Mouse (Mus musculus) gastrocnemius, postnatal 4 days (tissue): ENCODE measurements at regions not wholly inside any gene's neighbourhood (a gene's known extent, or its start where the extent isn't known, plus 50 kb on each side); places are given as distances from the start of the nearest gene placed in this dataset.
A peak's percentile ranks its signal among the peaks of the same experiment; 100 is the strongest.

Experiments used
- DNase-seq, 2 experiments: peaks; one replicate each; pipeline ENCODE4 v3.0.0; 2021 to 2022; ENCODE audit warnings: low spot score in 2 of 2, mixed read lengths in 2 of 2

DNA sequence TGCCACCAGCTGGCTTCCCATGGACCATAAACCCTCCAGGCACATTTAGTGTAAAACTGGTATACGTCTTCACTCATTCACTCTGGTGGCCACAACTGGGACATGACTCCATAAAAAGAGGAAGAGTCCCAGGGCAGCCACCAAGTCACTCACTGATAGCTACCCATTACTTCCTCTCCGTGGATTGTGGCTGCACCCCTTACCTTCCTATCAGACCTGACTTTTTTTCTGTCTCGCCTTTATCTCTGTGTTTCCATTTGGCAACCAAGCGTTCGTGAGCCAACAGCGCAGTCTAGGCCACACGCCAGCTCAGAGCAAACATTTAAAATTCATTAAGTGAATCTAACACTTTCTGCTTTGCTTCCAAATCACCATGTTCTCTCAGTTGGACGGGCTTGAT is 53.9 kb upstream of the Slc44a1 start:
- no peak for DNase-seq

DNA sequence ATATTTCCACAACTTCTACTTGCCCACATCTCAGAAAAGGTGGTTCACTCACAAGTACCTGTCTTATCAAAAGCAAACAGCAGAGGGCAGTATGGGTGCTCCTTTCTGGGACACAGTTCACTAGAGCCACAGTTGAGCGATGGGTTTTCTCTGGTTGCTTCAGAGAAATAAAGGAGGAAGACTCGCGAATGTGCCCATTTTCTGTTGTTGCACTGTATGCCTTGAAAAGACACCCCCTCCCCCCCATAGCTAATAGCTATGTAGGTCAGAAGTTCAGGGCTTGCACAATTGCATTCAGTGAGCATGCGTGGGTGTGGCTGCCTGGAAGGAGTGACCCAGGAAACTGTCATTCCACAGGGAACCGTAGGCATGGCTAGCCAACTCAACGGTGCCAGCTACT is 55.5 kb upstream of the Slc44a1 start:
- DNase-seq, result peak; percentile 58 to 75

DNA sequence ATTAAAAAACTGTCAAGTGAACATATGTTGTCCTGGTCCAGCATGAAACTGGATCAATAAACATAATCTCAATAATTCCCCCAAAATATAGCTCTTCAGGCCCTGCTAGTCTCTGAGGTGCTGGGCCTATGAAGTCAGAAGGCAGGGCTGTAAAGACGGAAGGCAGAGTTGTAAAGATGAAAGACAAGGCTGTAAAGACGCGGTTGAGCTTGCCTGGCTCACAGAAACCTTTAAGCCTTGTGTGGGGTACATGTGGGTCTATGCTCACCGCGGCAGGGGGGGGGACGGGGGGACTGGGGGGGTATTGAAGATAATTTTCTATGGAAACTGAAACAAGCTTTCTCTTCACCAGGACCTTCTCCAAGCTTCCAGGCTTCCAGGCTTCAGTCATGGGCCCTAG is 56.1 kb upstream of the Slc44a1 start:
- DNase-seq, result no peak

DNA sequence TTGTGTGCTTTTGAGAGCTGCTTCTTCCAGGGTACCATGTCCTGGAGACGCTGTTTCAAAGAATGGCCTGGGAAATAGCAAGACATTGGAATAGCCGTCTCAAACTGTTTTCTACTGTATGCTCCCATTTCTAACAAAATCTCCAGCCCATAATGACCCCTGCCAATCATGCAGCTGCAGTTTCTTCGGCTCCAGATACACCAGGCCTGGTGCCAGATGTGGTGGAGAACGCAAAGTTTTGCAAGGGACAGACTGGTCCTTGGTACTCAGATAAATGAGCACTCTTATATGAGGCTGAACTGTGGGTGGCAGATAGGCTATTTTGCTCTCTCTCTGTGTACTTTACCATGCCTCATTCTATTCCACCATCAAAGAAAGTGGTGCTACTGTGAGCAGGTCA is 58.2 kb upstream of the Slc44a1 start:
- no peak for DNase-seq

DNA sequence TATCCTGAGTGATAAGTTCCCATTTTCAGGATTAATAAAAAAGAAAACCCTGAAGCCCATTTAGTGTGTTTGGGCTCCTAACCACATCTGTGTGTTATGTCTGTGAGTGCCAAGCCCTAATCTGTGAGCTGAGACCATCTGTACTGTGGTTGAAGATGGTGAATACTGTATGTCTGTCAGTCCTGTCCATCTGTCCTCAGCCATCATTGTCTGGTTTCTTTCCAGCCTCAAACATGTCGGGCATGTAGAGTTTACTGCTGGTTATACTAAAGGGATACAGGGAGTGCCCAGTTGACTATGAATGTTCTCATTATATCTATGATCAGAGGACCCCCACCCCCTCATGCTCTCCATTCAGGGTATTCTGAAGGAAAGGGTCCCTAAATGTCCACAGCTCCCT is 60.4 kb upstream of the Slc44a1 start:
- no peak for DNase-seq

DNA sequence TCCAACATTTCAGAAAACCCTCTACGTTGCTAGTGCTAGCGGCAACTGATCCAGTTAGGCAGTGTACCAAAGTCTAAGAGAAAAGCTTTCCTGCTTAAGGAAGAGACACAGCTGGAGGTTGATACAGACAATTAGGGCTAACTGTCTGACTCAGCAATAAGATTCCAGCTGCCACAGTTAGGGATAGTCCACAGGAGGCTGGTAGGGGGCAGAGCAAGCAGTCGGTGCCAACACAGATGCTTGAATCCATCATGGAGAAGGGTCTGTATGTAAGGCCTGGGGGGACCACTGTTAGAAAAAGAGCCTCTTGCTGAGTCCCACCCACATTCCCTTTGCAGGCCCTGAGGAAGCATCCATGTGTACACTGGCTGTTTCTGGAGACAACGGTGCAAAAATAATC is 63.2 kb upstream of the Slc44a1 start:
- DNase-seq, result no peak

DNA sequence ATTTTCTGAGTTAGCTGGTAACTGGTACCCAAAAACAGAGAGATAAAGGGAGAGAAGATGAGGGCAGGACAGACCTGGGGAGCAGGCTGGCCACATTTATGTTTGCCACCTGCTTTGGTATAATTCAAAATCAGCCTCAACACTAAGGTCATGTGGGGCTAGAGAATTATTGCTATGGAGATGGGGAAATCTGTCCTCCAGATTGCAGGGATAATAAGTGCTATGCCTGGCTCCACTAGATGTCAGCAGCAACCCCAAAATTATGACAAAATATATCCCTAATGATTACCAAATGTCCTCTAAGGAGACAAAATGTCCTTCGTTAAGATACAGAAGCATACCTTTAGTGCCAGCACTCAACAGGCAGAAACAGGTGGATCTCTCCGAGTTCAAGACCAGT is 83.8 kb upstream of the Slc44a1 start:
- no peak for DNase-seq

DNA sequence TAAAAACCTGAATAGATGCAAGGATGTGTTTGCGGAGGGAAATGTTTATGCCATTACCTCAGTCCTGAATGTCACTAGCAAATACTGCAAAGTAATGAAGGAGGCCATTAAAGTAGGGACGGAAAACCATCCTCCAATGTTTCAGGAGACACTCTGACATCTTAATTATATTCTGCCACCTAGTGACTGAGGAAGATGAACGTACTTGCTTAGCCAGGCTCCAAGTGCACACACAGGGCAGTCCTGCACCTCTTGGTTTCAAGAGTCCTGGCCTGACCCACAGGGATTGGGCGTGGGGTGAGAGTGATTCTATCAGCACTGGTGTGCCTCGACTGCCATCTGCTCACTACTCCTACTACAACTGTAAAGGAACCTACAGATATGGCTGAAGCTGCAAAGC is 85.3 kb upstream of the Slc44a1 start:
- DNase-seq, result no peak

DNA sequence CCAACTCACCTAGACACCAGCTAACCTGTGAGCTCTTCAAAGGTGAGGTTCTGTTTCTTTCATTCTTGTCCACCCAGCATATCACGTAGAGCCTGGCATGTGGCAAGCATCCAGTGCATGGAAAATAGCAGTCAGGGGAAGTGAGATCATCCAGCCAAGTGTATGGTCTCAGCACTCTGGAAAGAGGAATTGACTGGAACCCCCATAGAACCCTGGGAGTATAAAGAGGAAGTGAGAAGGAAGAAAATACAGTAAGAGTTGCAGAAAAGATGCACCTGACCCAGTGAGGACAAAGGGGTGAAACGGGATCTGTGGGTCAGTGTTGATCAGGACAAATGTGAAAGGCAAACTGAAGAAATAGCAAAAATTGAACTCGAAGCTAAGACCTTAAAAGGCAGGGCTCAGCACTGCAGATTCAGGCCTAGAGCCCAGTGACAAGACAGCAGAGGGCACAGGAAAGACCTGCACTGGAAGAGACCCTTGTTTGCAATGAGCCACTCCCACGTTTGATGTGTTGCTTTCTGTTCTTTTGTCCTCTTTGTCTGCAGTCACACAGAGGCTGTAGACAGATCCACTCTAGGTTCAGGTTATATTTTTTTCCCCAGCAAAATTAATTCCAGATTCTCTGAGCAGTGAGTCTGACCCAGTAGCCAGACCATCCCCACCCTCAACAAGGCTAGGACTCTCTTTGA is 86.7 kb upstream of the Slc44a1 start:
- DNase-seq, result no peak

DNA sequence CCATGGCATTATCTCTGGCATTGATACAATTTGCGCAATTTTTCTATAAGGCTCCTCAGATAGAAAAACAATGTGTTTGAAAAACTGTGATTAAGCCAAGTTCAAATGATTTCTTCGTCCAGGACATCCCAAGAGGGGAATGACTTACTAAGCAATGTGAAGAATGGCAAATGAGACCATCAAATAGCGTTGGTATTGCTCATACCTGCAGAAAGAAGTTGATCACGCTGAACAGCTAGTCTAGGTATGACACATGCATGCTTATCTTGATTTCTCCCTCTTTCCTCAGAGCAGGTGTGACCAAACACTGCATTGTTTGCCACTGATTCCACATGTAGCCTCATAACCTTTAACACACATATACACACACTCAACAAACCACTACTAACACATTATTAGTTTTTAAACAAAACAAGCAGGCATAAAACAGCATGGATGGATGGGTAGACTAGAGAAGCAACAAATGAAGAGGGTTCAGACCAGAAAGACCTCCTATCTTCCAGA is 89.1 kb upstream of the Slc44a1 start:
- no peak for DNase-seq

DNA sequence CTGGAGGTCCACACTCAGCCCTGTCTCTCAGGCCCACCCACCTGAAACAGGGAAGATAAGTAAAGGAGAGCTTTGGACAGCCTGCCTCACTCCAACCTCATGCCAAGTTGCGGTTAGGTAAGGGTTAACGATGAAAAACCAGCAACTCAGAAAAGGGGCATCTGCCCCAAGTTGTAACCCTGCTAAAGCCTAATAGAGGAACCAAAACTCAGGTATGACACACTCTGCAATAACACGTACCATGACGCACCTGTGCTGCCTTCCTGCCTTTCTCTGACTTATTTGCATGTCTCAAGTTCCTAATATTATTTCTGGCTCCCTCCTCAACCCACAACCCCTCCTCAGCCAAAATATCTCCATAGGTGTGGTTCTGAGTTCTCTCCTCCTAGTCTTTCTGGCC is 94.9 kb upstream of the Slc44a1 start:
- no peak for DNase-seq

DNA sequence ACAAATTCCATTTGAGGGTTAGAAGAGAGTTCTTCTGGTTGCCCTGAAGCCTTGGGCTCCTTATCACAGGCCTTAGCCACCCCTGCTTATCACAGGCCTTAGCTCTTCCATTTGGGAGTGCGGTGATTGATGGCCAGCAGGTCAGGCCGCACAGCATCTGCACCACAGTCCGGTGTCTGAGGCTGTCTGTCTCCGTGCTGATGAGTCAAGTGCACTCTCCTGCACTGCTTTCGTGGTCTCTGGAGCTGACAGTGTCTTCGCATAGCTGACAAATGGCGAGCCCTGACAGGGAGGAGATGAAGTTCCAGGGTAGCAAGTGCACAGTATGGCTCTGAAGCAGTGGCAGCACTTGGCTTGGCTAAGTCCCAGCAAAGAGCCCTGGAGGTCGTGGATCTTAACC is 95.7 kb upstream of the Slc44a1 start:
- no peak for DNase-seq

DNA sequence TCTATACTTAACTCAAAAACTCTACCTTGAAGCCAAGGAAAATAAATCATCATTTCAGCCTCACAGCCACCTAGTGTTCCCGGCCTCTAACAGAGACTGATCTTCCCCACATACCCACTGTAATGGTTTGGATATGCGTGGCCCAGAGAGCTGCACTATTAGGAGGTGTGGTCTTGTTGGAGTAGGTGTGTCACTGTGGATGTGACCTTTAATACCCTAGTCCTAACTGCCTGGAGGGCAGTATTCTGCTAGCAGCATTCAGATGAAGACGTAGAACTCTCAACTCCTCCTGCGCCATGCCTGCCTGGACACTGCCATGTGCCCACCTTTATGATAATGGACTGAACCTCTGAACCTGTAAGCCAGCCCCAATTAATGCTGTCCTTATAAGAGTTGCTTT is 99.0 kb upstream of the Slc44a1 start:
- no peak for DNase-seq

DNA sequence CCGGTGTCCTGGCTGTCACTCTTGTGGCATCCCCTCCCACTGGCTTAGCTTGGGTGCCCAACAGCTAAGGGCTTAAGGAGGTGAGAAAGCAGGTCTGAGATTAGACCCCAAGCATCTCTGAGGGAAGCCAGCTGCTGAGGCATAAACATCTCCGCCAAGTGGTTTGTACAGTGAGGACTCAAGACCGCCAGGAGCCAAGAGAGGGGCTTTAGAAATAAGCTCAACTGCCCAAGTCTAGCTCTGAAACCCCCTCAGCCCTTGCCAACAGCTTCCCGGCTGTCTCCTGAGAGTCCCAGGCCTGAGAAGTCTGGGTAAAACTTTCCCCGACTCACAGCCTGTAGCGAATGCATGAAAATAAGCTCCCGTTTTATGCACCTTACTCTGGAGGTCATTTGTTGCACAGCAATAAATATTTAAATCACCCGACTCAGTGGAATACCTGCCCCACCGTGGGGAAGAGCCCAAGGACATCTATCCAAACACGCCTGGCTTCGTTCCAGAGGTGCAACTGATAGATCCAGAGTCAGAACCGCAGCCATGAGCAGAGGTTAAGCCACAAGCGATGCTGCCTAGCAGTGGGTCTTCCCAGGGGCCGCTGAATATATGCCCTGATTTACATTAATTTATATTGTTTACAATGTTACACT is 100.1 kb upstream of the Slc44a1 start:
- no peak for DNase-seq

DNA sequence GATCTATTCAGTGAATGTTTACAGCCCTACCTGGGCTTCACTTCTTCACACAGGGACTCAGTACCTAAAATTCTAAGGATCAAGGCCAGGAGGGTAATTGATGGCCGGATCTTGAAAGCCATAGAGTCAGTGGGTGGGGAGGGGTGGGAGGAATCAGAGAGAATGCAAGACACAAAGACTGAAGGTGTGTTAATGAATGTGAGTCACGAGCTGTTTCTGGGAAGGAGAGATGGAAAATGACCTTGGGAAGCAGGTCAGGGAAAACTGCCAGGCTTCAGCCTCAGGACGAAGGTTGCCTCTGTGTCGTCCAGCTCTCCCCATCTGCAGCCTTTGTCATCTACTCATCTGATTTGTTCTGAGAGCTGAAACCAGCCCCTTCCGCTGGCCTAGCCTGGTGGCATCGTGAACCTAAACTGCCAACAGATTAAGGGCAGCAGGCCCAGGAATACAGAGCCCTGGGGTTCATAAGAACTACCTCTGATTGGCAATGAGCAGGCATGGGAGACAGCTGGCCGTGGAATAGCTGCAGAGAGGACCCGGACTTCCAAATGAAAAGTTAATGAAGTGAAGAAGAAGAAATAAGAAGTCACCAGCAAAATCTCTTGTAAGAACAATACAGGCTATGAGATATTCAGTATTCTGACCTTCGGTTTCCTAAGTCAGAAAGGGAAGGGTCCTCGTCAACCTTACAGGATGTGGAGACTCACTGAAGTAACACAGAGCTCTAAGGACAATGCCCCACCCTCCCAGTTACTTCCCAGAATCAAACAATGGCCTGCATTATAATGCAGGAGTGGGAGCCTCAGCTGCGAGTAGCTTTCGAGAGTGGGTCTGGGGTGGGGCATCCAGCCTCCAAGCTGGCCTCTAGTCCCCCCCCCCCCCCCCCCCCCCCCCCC is 100.8 kb upstream of the Slc44a1 start:
- DNase-seq, result no peak

DNA sequence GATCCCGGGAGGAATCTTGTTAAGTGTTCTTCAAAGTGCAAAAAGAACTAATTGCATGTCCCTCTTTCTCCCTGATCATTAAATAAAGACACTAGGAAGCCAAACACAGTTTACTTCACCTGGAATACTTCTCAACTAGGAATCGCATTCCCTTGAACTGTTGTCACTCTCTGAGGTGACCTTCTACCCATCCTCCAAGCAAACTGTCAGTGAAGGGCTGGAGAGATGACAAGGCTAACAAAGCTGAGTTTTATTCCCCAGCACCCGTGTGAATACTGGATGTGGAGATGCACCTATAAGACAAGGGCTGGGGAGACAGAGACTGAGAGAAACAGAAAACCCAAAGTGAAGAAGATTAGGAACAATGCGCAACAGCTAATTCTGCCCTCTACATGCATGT is 101.7 kb upstream of the Slc44a1 start:
- no peak for DNase-seq

DNA sequence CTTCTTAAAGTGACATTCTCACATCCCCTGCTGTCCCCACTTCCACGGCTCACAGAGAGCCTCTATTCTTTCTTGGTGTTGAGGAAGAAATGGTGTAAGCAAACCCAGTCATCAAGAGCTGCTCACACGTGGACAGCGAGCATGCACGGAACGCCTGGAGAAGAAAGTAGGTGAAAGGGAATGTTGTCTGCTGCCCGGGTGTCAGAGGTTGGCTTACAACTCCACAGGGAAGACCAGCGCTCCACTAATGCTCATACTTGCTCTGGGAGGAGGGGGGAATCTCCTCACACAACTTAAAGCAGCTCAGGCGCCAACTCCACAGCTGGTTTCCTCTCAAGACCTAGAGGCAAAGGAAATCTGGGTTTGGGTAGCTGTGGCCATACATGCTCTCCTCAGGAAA is 102.4 kb upstream of the Slc44a1 start:
- DNase-seq, result no peak

DNA sequence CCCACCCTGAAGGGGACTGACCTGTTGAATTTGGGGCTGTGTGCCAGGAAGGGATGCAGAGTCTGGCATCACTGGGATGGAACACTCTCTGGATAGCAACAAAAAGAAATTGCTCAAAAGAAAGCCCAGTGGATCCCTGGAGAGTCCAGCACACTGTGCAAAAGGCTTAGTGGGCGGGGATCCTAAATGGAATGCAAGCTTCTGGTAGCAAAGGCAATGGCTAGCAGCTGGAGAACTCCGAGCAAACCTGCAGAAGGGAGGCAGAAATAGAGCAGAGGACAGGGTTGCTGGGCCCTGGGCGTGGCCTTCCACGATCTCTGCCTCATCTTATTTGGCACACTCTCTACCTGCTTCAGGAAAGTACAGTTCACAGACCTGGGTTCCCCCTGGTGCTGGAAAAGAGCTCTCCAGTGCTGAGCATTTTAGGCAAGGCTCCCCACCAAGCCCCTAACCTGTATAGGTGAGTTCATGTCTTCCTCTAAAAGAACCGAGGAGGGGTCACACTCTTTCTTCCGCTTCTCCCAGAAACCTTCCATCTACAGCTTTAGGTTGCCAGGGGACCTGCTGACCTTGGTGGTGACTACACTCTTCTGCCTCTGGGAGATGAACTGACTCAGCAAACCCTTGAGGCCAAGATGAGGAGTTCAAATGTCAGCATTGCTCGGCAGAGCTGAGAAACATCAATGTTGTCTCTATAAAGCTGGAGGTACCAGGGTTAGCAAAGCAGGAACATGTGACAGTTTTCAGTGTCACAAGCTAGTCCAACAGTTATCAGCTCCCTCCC is 112.6 kb upstream of the Slc44a1 start:
- DNase-seq, result peak in 1 of 2 experiments; percentile 42

DNA sequence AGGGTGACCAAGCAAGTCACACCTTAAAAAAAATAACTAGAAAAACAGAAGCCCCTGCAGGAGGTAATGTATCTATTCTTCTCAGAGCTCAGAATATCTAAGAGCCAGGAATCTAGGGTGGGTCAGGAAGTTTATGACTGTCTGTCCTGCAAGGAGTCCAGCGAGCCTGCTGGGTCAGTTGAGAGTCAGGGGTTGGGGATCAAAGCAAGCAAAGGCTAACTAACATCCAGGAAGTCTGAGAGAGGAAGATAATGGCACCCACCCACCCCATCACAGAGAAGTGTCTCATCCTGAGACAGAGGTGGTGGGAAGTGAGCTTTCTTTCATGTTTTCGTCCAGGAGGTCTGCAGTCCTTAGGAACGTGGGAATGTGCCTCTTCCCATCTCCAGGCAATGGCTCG is 116.4 kb upstream of the Slc44a1 start:
- DNase-seq, result no peak

DNA sequence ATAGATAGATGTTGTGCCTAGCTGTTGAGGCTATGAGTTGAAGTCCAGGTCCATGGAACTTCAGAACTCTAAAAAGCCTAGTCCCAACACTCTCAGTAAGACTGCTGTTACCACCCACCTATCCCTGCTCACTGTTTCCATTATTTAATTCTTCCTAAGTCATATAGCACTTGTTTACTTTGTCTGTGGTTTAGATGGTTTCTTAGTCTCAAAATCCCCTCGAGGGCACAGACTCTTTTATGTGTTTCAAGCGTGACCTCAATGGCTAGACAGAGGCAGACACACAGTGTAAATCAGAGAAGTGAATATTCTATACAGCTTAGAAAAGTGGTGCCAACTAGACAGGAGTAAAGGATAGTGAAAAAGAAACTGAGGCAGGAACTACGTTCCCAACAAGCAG is 117.0 kb upstream of the Slc44a1 start:
- no peak for DNase-seq

DNA sequence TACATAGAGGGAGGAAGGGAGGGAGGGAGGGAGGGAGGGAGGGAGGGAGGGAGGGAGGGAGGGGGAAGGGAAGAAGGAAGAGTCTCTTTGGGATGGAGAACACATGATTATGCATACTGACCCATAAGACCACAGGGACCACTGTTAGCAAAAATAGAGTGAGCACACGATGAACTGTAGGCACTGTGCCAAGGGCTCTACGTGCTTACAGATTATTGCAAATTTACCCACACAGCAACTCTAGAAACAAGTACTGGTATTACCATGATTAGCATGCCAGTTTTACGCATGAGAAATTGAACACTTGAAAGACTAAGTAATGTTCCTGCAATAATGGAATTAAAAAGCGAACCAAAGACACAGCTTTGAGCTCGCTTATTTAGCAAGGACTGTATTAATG is 117.7 kb upstream of the Slc44a1 start:
- DNase-seq, result no peak
